Mouse (Mus musculus): ENCODE measurements around the gene Nrip2. TPM values are rescaled to one million over a fixed set of nuclear protein-coding genes. Genes with fewer than 3 reads are reported as not detected.

Nrip2 gene
- polyA plus RNA-seq, 1 experiment from 2014 or later, result 3.6 TPM

DNA sequence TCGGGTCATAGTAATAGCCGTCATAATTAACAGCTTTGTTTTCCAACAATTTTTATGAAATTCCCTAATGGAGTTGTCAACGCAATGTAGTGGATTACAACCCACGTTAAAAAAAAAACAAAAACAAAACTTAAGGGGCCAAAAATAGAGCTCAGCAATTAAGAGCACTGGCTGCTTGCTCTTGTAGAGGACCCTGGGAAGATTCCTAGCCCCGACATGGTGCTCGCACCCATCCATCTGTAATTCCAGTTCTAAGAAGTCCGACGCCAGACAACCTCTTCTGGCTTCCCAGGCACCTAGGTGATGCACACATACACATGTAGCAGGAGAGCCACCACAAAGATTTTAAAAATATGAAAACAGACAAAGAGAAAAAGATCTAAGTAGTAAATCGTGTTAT is 25.9 kb downstream of the Nrip2 start:
- H3K36me3 ChIP-seq, result peaks cover 23% of the 10 kb centered on the region
- 0 out of 2 replicates have a peak, but pooled peaks cover 3% of the 10 kb centered on the region for H3K4me1 ChIP-seq
- peak overlapping the region; percentile 60 for H3K4me3 ChIP-seq
- H3K4me2 ChIP-seq (replicated peaks), result peak overlapping the region; percentile 73
- no peaks in the 10 kb centered on the region for H3K27me3 ChIP-seq
- peak overlapping the region; percentile 92; the same call in 1 of the 2 replicates for H3K27ac ChIP-seq
- no peak for ATAC-seq (ENCODE audit: insufficient number of reproducible peaks, insufficient read depth, low FRiP score, low TSS enrichment)
- H3K9me3 ChIP-seq, result no peaks in the 10 kb centered on the region
- WGBS, result 21% methylated on average over 9 of the region's 9 CpGs
- H3K9ac ChIP-seq, result peak overlapping the region; percentile 65

- no peak for ATAC-seq (ENCODE audit: insufficient number of reproducible peaks, insufficient read depth, low FRiP score, low TSS enrichment)
- Histone ChIP-seq H3K4me2 (replicated peaks) (no peak overlapping the region), H3K27ac (no peak overlapping the region), H3K27me3 (no peaks in the 10 kb centered on the region), H3K9me3 (no peaks in the 10 kb centered on the region), H3K4me3 (no peak overlapping the region), H3K36me3 (peaks cover 47% of the 10 kb centered on the region), H3K4me1 (0 out of 2 replicates have a peak, but pooled peaks cover 3% of the 10 kb centered on the region), H3K9ac (no peak overlapping the region)
- 85% methylated on average over 5 of the region's 5 CpGs for WGBS
These were observed 28.5 kb downstream of the Nrip2 start for GRCm38 (mm10) chr6:128427571-128427970.

DNA sequence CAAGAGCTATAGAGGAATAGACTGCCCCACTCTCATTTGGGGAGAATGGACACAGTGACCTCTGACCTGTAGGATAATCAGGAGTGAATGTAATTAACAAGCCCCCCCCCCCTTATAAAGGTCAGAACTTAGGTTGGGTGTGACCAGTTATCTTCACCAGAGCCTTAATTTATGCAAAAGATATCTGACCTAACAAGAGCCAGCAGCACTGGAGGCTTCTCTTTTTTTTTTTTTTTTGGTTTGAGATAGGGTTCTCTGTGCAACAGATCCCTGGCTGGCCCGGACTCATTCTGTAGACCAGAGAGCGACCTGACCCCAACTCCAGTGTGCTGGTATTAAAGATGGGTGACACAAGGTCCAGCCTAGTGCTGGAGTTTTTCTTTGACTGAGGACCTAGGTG is 30.2 kb downstream of the Nrip2 start:
- Histone ChIP-seq H3K27me3 (no peaks in the 10 kb centered on the region), H3K36me3 (peaks cover 65% of the 10 kb centered on the region)
- 96% methylated on average over 2 of the region's 2 CpGs for WGBS

GRCm38 (mm10) chr6:128429826-128430225 is 30.7 kb downstream of the Nrip2 start:
- Histone ChIP-seq H3K4me2 (replicated peaks) (no peak overlapping the region), H3K4me3 (no peak overlapping the region), H3K9me3 (no peaks in the 10 kb centered on the region), H3K36me3 (peaks cover 70% of the 10 kb centered on the region), H3K27me3 (no peaks in the 10 kb centered on the region), H3K4me1 (no peaks in the 10 kb centered on the region), H3K9ac (no peak overlapping the region), H3K27ac (no peak overlapping the region)
- WGBS, result 88% methylated on average over 6 of the region's 6 CpGs
- no peak for ATAC-seq (ENCODE audit: insufficient number of reproducible peaks, insufficient read depth, low FRiP score, low TSS enrichment)

More for the DNA sequence above, 30.2 kb downstream of the Nrip2 start:
- Histone ChIP-seq H3K4me2 (replicated peaks) (no peak overlapping the region), H3K27ac (no peak overlapping the region), H3K4me1 (no peaks in the 10 kb centered on the region), H3K4me3 (no peak overlapping the region), H3K9me3 (no peaks in the 10 kb centered on the region), H3K9ac (no peak overlapping the region)
- no peak for ATAC-seq (ENCODE audit: insufficient number of reproducible peaks, insufficient read depth, low FRiP score, low TSS enrichment)

GRCm38 (mm10) chr6:128432356-128432915 is 33.3 kb downstream of the Nrip2 start:
- Histone ChIP-seq H3K36me3 (peaks cover 86% of the 10 kb centered on the region), H3K4me2 (replicated peaks) (no peak overlapping the region), H3K4me1 (peaks cover 10% of the 10 kb centered on the region), H3K9ac (no peak overlapping the region), H3K27ac (no peak overlapping the region), H3K27me3 (no peaks in the 10 kb centered on the region), H3K4me3 (no peak overlapping the region), H3K9me3 (no peaks in the 10 kb centered on the region)
- 94% methylated on average over 13 of the region's 13 CpGs for WGBS
- no peak for ATAC-seq (ENCODE audit: insufficient number of reproducible peaks, insufficient read depth, low FRiP score, low TSS enrichment)

- Histone ChIP-seq H3K9ac (no peak overlapping the region), H3K27me3 (no peaks in the 10 kb centered on the region), H3K4me3 (no peak overlapping the region), H3K4me2 (replicated peaks) (no peak overlapping the region), H3K9me3 (no peaks in the 10 kb centered on the region), H3K4me1 (peaks cover 10% of the 10 kb centered on the region), H3K27ac (no peak overlapping the region), H3K36me3 (peaks cover 75% of the 10 kb centered on the region)
- WGBS, result 95% methylated on average over 13 of the region's 13 CpGs
- no peak for ATAC-seq (ENCODE audit: insufficient number of reproducible peaks, insufficient read depth, low FRiP score, low TSS enrichment)
These were observed 34.5 kb downstream of the Nrip2 start for GRCm38 (mm10) chr6:128433566-128433965.

- no peak overlapping the region for H3K9ac ChIP-seq
- no peak for ATAC-seq (ENCODE audit: insufficient number of reproducible peaks, insufficient read depth, low FRiP score, low TSS enrichment)
- H3K27me3 ChIP-seq, result no peaks in the 10 kb centered on the region
- 86% methylated on average over 5 of the region's 5 CpGs for WGBS
- H3K36me3 ChIP-seq, result peaks cover 59% of the 10 kb centered on the region
- H3K4me3 ChIP-seq, result no peak overlapping the region
- H3K9me3 ChIP-seq, result no peaks in the 10 kb centered on the region
- H3K27ac ChIP-seq, result no peak overlapping the region
- H3K4me2 ChIP-seq (replicated peaks), result no peak overlapping the region
- H3K4me1 ChIP-seq, result peaks cover 16% of the 10 kb centered on the region
These were observed 36.4 kb downstream of the Nrip2 start for GRCm38 (mm10) chr6:128435474-128435873.

DNA sequence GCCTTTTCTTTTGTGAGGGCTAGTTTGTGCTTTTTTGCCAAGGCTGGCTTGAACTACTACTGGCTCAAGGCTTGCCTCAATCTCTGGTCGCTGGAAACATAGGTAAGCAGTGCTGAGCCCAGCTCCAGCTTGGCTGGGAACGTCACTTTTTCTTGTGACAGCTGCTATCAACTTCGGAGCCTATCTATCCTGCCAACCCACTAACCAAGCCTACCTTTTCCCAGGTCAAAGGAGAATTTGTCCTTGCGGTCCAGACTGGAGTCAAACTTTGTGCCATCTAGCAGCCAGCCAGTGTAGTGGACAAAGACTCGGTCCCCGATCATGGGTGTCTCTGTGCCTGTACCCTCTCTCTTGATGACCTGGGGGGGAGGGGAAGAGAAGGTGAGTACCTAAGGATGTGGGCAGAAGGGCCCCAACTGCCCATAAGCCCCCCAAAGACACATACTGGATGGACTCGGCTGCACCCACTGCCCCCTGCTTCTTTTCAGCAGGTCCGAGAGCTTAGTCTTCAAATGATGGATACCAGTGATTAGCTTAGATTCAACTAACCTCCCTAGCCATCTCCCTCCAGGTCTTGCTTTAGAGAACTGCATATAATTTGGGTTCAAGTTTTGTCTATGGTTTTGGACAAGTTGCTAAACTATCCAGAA is 37.4 kb downstream of the Nrip2 start:
- Histone ChIP-seq H3K36me3 (peaks cover 50% of the 10 kb centered on the region), H3K4me2 (replicated peaks) (peak overlapping the region; percentile 77), H3K27ac (no peak overlapping the region), H3K27me3 (no peaks in the 10 kb centered on the region), H3K9ac (peak overlapping the region; percentile 90), H3K4me3 (peak overlapping the region; percentile 97), H3K9me3 (no peaks in the 10 kb centered on the region), H3K4me1 (peaks cover 16% of the 10 kb centered on the region)
- ATAC-seq (ENCODE audit: insufficient number of reproducible peaks, insufficient read depth, low FRiP score, low TSS enrichment), result no peak
- WGBS, result 93% methylated on average over 8 of the region's 8 CpGs

DNA sequence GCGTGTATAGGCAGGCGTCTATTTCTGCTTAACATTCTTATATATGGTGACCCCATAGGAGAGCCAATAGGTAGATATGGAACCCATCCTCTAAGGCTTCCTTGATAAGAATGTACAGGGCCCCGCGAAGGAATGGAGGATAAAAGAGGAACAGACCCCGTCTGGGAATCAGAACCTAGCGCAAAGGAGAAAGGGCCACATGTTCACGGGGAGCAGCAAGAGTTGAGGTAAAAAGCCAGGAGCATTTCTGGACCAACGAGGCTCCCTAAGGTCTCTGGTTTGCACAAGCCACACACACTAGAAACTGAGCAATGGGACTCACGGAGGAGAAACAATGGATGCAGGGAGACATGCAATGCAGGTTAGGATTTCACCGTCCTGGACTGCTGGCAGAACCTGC is 38.2 kb downstream of the Nrip2 start:
- 4% methylated on average over 10 of the region's 10 CpGs for WGBS
- Histone ChIP-seq H3K4me1 (peaks cover 16% of the 10 kb centered on the region), H3K4me3 (peak overlapping the region; percentile 97), H3K9ac (peak overlapping the region; percentile 90), H3K27me3 (no peaks in the 10 kb centered on the region), H3K36me3 (peaks cover 42% of the 10 kb centered on the region), H3K27ac (peak overlapping the region; percentile 93), H3K4me2 (replicated peaks) (peak overlapping the region; percentile 77), H3K9me3 (no peaks in the 10 kb centered on the region)
- no peak for ATAC-seq (ENCODE audit: insufficient number of reproducible peaks, insufficient read depth, low FRiP score, low TSS enrichment)

- Histone ChIP-seq H3K27ac (peak overlapping the region; percentile 93), H3K4me2 (replicated peaks) (peak overlapping the region; percentile 77), H3K36me3 (peaks cover 36% of the 10 kb centered on the region), H3K4me1 (peaks cover 16% of the 10 kb centered on the region), H3K27me3 (no peaks in the 10 kb centered on the region), H3K9me3 (no peaks in the 10 kb centered on the region), H3K4me3 (peak overlapping the region; percentile 97), H3K9ac (peak overlapping the region; percentile 90)
- peak; percentile 75 for ATAC-seq (ENCODE audit: insufficient number of reproducible peaks, insufficient read depth, low FRiP score, low TSS enrichment)
- WGBS, result under 1% methylated on average over 52 of the region's 52 CpGs
These were observed 38.7 kb downstream of the Nrip2 start for GRCm38 (mm10) chr6:128437731-128438316.

GRCm38 (mm10) chr6:128438317-128438870 is 39.3 kb downstream of the Nrip2 start, which contains the start of gene Fkbp4:
Fkbp4 (minus strand) TSS chr6:128438677.
- H3K27me3 ChIP-seq, result no peaks in the 10 kb centered on the region
- no peaks in the 10 kb centered on the region for H3K9me3 ChIP-seq
- H3K4me3 ChIP-seq, result peak within 1 kb of the TSS; percentile 97
- peak within 1 kb of the TSS; percentile 93 for H3K27ac ChIP-seq
- peak; percentile 92 for ATAC-seq (ENCODE audit: insufficient number of reproducible peaks, insufficient read depth, low FRiP score, low TSS enrichment)
- H3K9ac ChIP-seq, result peak within 1 kb of the TSS; percentile 90
- peaks cover 16% of the 10 kb centered on the region for H3K4me1 ChIP-seq
- WGBS, result under 1% methylated on average over 63 of the region's 67 CpGs
- H3K4me2 ChIP-seq (replicated peaks), result peak within 1 kb of the TSS; percentile 77
- peaks cover 30% of the 10 kb centered on the region for H3K36me3 ChIP-seq

Data from embryonic facial prominence, embryonic 12.5 days (tissue).